Mouse (Mus musculus) hindbrain, postnatal 0 days (tissue): ENCODE measurements around the gene Slc4a8. TPM values are rescaled to one million over a fixed set of nuclear protein-coding genes. Genes with fewer than 3 reads are reported as not detected.

Experiments
- ATAC-seq: fragments of 200-750 bp; cut with Nextera tagmentation; 2 replicates; pipeline ENCODE4 v1.8.0; 2017; ENCODE audit warnings: mild to moderate bottlenecking, moderate TSS enrichment, moderate library complexity
- DNase-seq: peaks from one replicate; pipeline ENCODE4 v3.0.0-alpha.2; 2015; ENCODE audit warnings: low spot score
- H3K27ac ChIP-seq: fragments of 300-500 bp; sonication (generic); 2 replicates; pipeline ENCODE4 v1.5.1; 2014; ENCODE audit warnings: mild to moderate bottlenecking
- H3K27me3 ChIP-seq: fragments of 300-500 bp; sonication (generic); 2 replicates; pipeline ENCODE4 v1.6.1; 2014; ENCODE audit warnings: low read length, mixed read lengths; ENCODE audit not compliant: insufficient read depth
- H3K36me3 ChIP-seq: fragments of 300-500 bp; sonication (generic); 2 replicates; pipeline ENCODE4 v1.6.1; 2014; ENCODE audit warnings: low read length, mixed read lengths; ENCODE audit not compliant: insufficient read depth
- H3K4me1 ChIP-seq: fragments of 300-500 bp; sonication (generic); 2 replicates; pipeline ENCODE4 v1.6.1; 2014; ENCODE audit warnings: antibody characterized with exemption, low read length, mixed read lengths; ENCODE audit not compliant: insufficient read depth
- H3K4me2 ChIP-seq: fragments of 300-500 bp; sonication (generic); 2 replicates; pipeline ENCODE4 v1.6.1; 2014; ENCODE audit warnings: low read depth, mild to moderate bottlenecking, low read length, moderate library complexity, mixed read lengths
- H3K4me3 ChIP-seq: fragments of 300-500 bp; sonication (generic); 2 replicates; pipeline ENCODE4 v1.5.1; 2014; ENCODE audit warnings: low read length
- H3K9ac ChIP-seq: fragments of 300-500 bp; sonication (generic); replicated peaks from 2 replicates; pipeline ENCODE4 v1.6.1; 2014; ENCODE audit warnings: mild to moderate bottlenecking, low read length, moderate library complexity, mixed read lengths
- H3K9me3 ChIP-seq: fragments of 300-500 bp; sonication (generic); 2 replicates; pipeline ENCODE4 v1.6.1; 2016; ENCODE audit warnings: low read length, mixed read lengths
- CTCF ChIP-seq: IDR thresholded peaks from 2 replicates; pipeline ENCODE4 v1.5.1; 2016; ENCODE audit warnings: antibody characterized with exemption, control low read depth, low read depth
- WGBS: fragments of 180-500 bp; shearing (Covaris S2); extraction: QIAGEN DNeasy Blood & Tissue Kit; methylation state at CpG from one replicate; pipeline ENCODE4 v1.1.7; 2014; 5-methylcytosine and 5-hydroxymethylcytosine counted together
- polyA plus RNA-seq: library from polyadenylated mRNA; unstranded; fragments of >200 nt; fragmentation: Nextera tagmentation; extraction: Ambion mirVana; gene quantifications from 2 replicates; pipeline ENCODE4 v1.2.1, GENCODE M21; 2015
- total RNA-seq: library from RNA; depleted of rRNA; stranded (reverse); fragments of >200 nt; gene quantifications from 2 replicates; pipeline ENCODE4 v1.2.3, GENCODE M21; 2014

Gene Slc4a8
- total and polyA plus RNA-seq, 2 experiments from 2014 or later, result 30.7 to 33.9 TPM

DNA sequence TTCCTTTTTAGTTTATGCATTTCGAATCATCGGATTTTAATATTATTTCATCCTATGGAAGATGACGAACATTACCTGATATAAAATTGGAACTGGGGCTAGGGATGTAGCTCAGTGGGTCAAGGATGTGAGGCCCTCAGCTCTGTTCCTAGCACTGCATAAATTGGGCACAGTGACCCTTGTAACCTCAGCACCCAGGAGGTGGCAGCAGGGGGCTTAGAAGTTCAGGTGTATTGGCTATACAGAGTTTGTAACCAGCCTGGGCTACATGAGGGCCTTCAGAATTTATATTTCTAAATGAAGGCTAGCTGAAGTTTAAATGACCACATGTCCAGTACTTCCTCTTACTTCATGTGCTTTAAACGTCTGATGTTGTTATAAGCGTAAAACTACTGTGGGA is 40.1 kb upstream of the Slc4a8 start:
- H3K27ac ChIP-seq, result no peak overlapping the region
- no peaks in the 10 kb centered on the region for H3K9me3 ChIP-seq
- no peak overlapping the region for H3K4me2 ChIP-seq
- ATAC-seq (no peak), DNase-seq (no peak)
- no peak for TF ChIP-seq CTCF
- no peak overlapping the region for H3K4me3 ChIP-seq
- H3K36me3 ChIP-seq, result no peaks in the 10 kb centered on the region
- no peaks in the 10 kb centered on the region for H3K27me3 ChIP-seq
- WGBS, result 84% methylated on average over 5 of the region's 5 CpGs
- H3K4me1 ChIP-seq, result no peaks in the 10 kb centered on the region
- no peak overlapping the region for H3K9ac ChIP-seq

DNA sequence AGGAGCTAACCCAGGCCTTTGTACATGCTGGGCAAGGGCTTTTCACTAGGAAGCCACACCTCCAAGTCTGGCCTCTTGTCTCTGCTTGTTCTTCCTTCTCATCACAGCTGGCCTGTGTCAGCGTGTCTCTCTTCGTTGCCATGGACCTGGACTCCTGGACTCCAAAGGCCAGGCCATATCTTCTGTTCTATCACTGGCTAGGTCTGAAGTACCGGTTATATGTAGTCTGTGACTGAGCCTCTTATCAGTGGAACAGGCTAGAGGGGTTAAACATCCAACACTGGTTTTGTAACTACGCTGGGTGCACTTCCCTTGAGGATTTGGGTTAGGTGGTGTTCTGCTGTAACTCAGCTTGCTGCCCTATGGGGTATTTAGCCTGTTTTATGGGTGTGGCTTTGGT is 39.5 kb upstream of the Slc4a8 start:
- no peak for ATAC-seq
- no peak overlapping the region for H3K4me3 ChIP-seq
- H3K36me3 ChIP-seq, result no peaks in the 10 kb centered on the region
- H3K9me3 ChIP-seq, result no peaks in the 10 kb centered on the region
- no peaks in the 10 kb centered on the region for H3K27me3 ChIP-seq
- no peak overlapping the region for H3K9ac ChIP-seq
- DNase-seq, result no peak
- H3K4me1 ChIP-seq, result no peaks in the 10 kb centered on the region
- TF ChIP-seq CTCF, result no peak
- H3K4me2 ChIP-seq, result no peak overlapping the region
- WGBS, result 57% methylated on average over 4 of the region's 4 CpGs
- H3K27ac ChIP-seq, result no peak overlapping the region

DNA sequence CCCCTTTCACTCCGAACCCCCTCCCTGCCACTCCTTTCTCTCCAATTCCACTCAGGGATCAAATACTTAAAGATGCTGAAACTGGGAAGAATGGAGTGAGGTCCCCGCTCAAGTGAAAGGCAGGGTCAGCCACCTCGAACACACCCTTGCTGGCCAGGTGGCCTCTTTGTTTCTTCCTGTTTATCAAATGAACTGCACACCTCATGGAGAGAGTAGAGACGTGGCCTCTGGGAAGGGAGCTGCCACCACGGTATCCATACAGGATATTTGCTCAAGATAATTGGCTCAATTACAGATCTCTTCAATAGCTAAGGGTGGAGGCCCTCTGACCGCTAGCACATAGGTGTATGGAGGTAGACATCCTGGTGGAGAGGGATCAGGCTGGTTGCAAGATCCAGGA is 39.0 kb upstream of the Slc4a8 start:
- no peak overlapping the region for H3K27ac ChIP-seq
- H3K9me3 ChIP-seq, result no peaks in the 10 kb centered on the region
- H3K9ac ChIP-seq, result no peak overlapping the region
- no peaks in the 10 kb centered on the region for H3K36me3 ChIP-seq
- no peak for ATAC-seq
- H3K27me3 ChIP-seq, result peaks cover 2% of the 10 kb centered on the region; the same call in 1 of the 2 replicates
- no peak for DNase-seq
- H3K4me2 ChIP-seq, result no peak overlapping the region
- 78% methylated on average over 6 of the region's 6 CpGs for WGBS
- TF ChIP-seq CTCF, result no peak
- no peak overlapping the region for H3K4me3 ChIP-seq
- H3K4me1 ChIP-seq, result no peaks in the 10 kb centered on the region

DNA sequence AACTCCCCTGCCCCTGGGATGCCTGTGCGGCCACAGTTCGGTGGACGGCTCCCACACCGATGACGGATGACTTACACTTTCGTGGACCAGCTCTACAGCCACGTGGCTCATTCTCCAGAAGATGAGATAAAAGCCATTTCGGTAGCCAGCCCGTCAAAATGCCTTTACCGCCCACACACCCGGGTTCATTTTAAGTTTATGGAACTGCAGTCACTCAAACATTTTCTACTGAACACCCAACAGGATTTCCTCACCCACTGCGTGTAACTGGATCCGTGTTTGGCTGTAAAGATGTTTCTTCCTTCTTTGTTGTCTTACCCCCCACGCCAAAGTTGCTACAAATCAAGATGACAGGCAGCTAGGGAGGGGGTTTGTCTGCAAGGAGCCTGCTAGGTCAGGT is 38.0 kb upstream of the Slc4a8 start:
- Histone ChIP-seq H3K9ac (no peak overlapping the region), H3K27me3 (peaks cover 12% of the 10 kb centered on the region), H3K27ac (no peak overlapping the region), H3K36me3 (no peaks in the 10 kb centered on the region), H3K9me3 (no peaks in the 10 kb centered on the region), H3K4me3 (no peak overlapping the region), H3K4me2 (no peak overlapping the region), H3K4me1 (no peaks in the 10 kb centered on the region)
- TF ChIP-seq CTCF, result no peak
- ATAC-seq (no peak), DNase-seq (no peak)
- WGBS, result 78% methylated on average over 14 of the region's 14 CpGs

DNA sequence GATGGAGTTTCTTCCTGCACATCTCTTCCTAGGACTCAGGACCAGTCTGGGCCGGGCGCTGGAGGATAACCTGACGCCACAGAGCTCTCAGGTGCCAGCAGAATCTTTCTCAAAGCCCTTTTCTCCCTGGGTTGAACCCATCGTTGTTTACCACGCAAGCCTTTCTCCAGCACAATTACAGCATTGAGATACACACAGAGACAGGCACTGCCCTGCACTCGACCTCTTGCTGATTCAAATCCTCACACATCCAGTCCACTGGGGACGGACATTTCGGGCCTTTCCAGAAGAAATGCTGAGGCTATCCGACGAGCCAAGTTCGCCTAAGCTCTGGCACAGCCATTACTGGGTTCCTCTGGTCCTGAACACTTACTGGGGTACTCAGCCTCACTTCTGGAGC is 34.8 kb upstream of the Slc4a8 start:
- H3K9ac ChIP-seq, result no peak overlapping the region
- DNase-seq, result no peak
- peaks cover 36% of the 10 kb centered on the region for H3K27me3 ChIP-seq

DNA sequence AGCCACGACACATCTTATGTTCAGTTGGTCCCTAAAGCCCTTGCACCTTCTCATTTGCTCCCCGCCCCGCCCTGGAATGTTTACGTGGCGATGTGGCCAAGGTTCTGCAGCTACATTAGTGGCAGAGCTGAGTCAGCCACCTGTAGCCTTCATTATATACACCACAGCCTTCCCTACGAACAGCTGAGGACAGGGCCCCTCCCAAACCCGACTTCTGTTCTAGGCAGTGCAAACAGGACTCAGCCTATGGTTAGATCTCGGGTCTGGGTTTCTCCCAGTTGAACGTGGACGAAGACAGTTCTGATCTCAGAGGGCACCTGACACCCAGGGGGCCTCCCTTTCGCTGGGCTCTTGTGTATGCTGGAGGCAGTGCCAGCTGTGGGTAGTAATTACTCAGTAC is 33.7 kb upstream of the Slc4a8 start:
- Histone ChIP-seq H3K27me3 (peaks cover 36% of the 10 kb centered on the region), H3K9ac (no peak overlapping the region), H3K27ac (no peak overlapping the region), H3K4me1 (no peaks in the 10 kb centered on the region), H3K9me3 (no peaks in the 10 kb centered on the region), H3K4me2 (no peak overlapping the region), H3K36me3 (no peaks in the 10 kb centered on the region), H3K4me3 (no peak overlapping the region)
- DNase-seq, result no peak
- no peak for ATAC-seq
- 85% methylated on average over 11 of the region's 11 CpGs for WGBS
- no peak for TF ChIP-seq CTCF

More for the DNA sequence above, 34.8 kb upstream of the Slc4a8 start:
- Histone ChIP-seq H3K4me1 (no peaks in the 10 kb centered on the region), H3K27ac (no peak overlapping the region), H3K4me2 (no peak overlapping the region), H3K9me3 (no peaks in the 10 kb centered on the region), H3K36me3 (no peaks in the 10 kb centered on the region), H3K4me3 (no peak overlapping the region)
- 84% methylated on average over 11 of the region's 11 CpGs for WGBS
- no peak for TF ChIP-seq CTCF
- ATAC-seq, result no peak

DNA sequence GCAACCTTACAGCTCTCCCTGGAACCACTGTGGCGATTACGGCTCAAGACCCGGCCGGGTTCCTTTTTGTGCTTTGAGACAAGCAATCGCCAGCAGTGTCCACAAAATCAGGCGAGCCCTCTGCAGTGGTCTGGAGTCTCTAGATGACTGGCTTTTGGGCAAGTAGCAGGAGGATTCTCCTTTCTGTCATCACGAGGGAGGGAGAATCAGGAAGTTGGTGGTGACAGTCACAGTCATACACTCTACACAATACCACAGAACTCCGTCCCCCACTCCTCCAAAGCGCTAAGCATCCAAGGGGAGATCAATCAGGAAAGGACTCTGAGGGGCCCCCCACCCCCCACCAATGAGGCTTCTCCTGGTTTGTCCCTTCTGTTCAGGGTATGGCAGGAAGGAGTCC is 33.0 kb upstream of the Slc4a8 start:
- peak overlapping the region; percentile 32 for H3K4me3 ChIP-seq
- no peaks in the 10 kb centered on the region for H3K9me3 ChIP-seq
- no peak for TF ChIP-seq CTCF
- H3K27me3 ChIP-seq, result peaks cover 36% of the 10 kb centered on the region
- WGBS, result 28% methylated on average over 9 of the region's 9 CpGs
- peak overlapping the region; percentile 52 for H3K4me2 ChIP-seq
- DNase-seq (no peak), ATAC-seq (peak; percentile 24; the same call in 1 of the 2 replicates)
- H3K9ac ChIP-seq, result no peak overlapping the region
- H3K4me1 ChIP-seq, result no peaks in the 10 kb centered on the region
- no peak overlapping the region for H3K27ac ChIP-seq
- no peaks in the 10 kb centered on the region for H3K36me3 ChIP-seq
